Mouse (Mus musculus) forebrain, embryonic 11.5 days (tissue): Measurements from ENCODE around the gene Get4. TPM values are rescaled to one million over a fixed set of nuclear protein-coding genes. Genes with fewer than 3 reads are reported as not detected.
A peak's percentile ranks its signal among the peaks of the same experiment; 100 is the strongest.

Experiments used
- ATAC-seq: fragments of 200-750 bp; cut with Nextera tagmentation; replicated peaks from 2 replicates; pipeline ENCODE4 v1.8.0; 2017; ENCODE audit warnings: moderate TSS enrichment; ENCODE audit not compliant: low FRiP score
- DNase-seq: peaks from one replicate; pipeline ENCODE4 v3.0.0-alpha.2; 2017; ENCODE audit warnings: low spot score
- H3K27ac ChIP-seq: fragments of 300-500 bp; sonication (generic); 2 replicates; pipeline ENCODE4 v1.5.1; 2014; ENCODE audit warnings: low read depth, low read length
- H3K27me3 ChIP-seq: fragments of 300-500 bp; sonication (generic); 2 replicates; pipeline ENCODE4 v1.6.1; 2014; ENCODE audit warnings: mild to moderate bottlenecking, low read length, mixed read lengths; ENCODE audit not compliant: control insufficient read depth, insufficient read depth
- H3K36me3 ChIP-seq: fragments of 300-500 bp; sonication (generic); 2 replicates; pipeline ENCODE4 v1.6.1; 2014; ENCODE audit warnings: mild to moderate bottlenecking, low read length, moderate library complexity, mixed read lengths; ENCODE audit not compliant: control insufficient read depth, insufficient read depth
- H3K4me1 ChIP-seq: fragments of 300-500 bp; sonication (generic); replicated peaks from 2 replicates; pipeline ENCODE4 v1.6.1; 2014; ENCODE audit warnings: low read length, mixed read lengths; ENCODE audit not compliant: control insufficient read depth, insufficient read depth
- H3K4me2 ChIP-seq: fragments of 300-500 bp; sonication (generic); 2 replicates; pipeline ENCODE4 v1.6.1; 2014; ENCODE audit warnings: low read depth, mild to moderate bottlenecking, low read length, moderate library complexity, mixed read lengths; ENCODE audit not compliant: severe bottlenecking
- H3K4me3 ChIP-seq: fragments of 300-500 bp; sonication (generic); 2 replicates; pipeline ENCODE4 v1.5.1; 2014; ENCODE audit warnings: low read depth, low read length
- H3K9ac ChIP-seq: fragments of 300-500 bp; sonication (generic); 2 replicates; pipeline ENCODE4 v1.6.1; 2014; ENCODE audit warnings: low read length
- H3K9me3 ChIP-seq: fragments of 300-500 bp; sonication (generic); 2 replicates; pipeline ENCODE4 v1.6.1; 2016; ENCODE audit warnings: low read length, mixed read lengths; ENCODE audit not compliant: control insufficient read depth
- WGBS: fragments of 180-500 bp; shearing (Covaris S2); extraction: QIAGEN DNeasy Blood & Tissue Kit; methylation state at CpG from one replicate; pipeline ENCODE4 v1.1.7; 2014; 5-methylcytosine and 5-hydroxymethylcytosine counted together
- polyA plus RNA-seq: library from polyadenylated mRNA; unstranded; fragments of >200 nt; fragmentation: Nextera tagmentation; extraction: Ambion mirVana; gene quantifications from 2 replicates; pipeline ENCODE4 v1.2.1, GENCODE M21; 2014

Gene Get4
- polyA plus RNA-seq, 1 experiment from 2014 or later = 148 TPM

- H3K4me1 ChIP-seq = peaks cover 11% of the 10 kb centered on the region
- H3K9me3 ChIP-seq = no peaks in the 10 kb centered on the region
- peak overlapping the region; percentile 91 for H3K4me2 ChIP-seq
- WGBS = 83% methylated on average over 7 of the region's 7 CpGs
- no peak for ATAC-seq
- H3K27ac ChIP-seq = no peak overlapping the region
- peak overlapping the region; percentile 81; the same call in 1 of the 2 replicates for H3K4me3 ChIP-seq
- no peaks in the 10 kb centered on the region for H3K27me3 ChIP-seq
- peak overlapping the region; percentile 63; the same call in 1 of the 2 replicates for H3K9ac ChIP-seq
- H3K36me3 ChIP-seq = peaks cover 5% of the 10 kb centered on the region; the same call in 1 of the 2 replicates
- DNase-seq = no peak
Measured at GRCm38 (mm10) chr5:139251279-139251678, 845 bp upstream of the Get4 start.

GRCm38 (mm10) chr5:139251736-139252080 is 416 bp upstream of the Get4 start:
- WGBS = 1% methylated on average over 8 of the region's 8 CpGs
- peak overlapping the region; percentile 68 for H3K27ac ChIP-seq
- peak overlapping the region; percentile 63 for H3K9ac ChIP-seq
- H3K4me1 ChIP-seq = peaks cover 11% of the 10 kb centered on the region
- no peaks in the 10 kb centered on the region for H3K9me3 ChIP-seq
- no peak for DNase-seq
- H3K4me2 ChIP-seq = peak overlapping the region; percentile 91
- no peak; the same call in 1 of the 2 replicates for ATAC-seq
- H3K27me3 ChIP-seq = no peaks in the 10 kb centered on the region
- peaks cover 5% of the 10 kb centered on the region; the same call in 1 of the 2 replicates for H3K36me3 ChIP-seq
- H3K4me3 ChIP-seq = peak overlapping the region; percentile 81

DNA sequence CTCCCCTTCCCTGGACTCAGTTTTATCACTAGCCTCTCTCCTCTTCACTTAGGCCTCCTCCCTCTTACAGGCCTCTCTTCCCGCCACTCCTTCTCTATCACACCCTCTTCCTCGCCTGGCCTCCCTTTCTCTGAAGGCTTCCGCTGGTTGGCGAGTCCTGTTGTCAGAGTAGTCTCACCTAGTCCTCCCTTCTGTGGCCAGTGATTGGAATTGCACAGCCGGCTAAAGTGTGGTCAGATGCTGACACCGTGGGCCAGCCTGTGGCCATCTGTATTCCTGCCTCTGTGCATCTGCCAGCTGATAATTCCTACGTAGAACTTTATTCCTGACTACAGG is 754 bp downstream of the Get4 start:
- H3K4me2 ChIP-seq = peak overlapping the region; percentile 91
- WGBS = 2% methylated on average over 7 of the region's 7 CpGs
- peaks cover 5% of the 10 kb centered on the region; the same call in 1 of the 2 replicates for H3K36me3 ChIP-seq
- H3K4me1 ChIP-seq = peaks cover 11% of the 10 kb centered on the region
- no peaks in the 10 kb centered on the region for H3K9me3 ChIP-seq
- H3K27ac ChIP-seq = peak overlapping the region; percentile 76; the same call in 1 of the 2 replicates
- peak overlapping the region; percentile 75 for H3K9ac ChIP-seq
- no peaks in the 10 kb centered on the region for H3K27me3 ChIP-seq
- ATAC-seq = peak; percentile 8; the same call in 1 of the 2 replicates
- DNase-seq = no peak
- H3K4me3 ChIP-seq = peak overlapping the region; percentile 81

- no peak for ATAC-seq
- H3K4me3 ChIP-seq = peak overlapping the region; percentile 81
- no peaks in the 10 kb centered on the region for H3K27me3 ChIP-seq
- peak overlapping the region; percentile 75 for H3K9ac ChIP-seq
- H3K4me1 ChIP-seq = peaks cover 11% of the 10 kb centered on the region
- DNase-seq = no peak
- peak overlapping the region; percentile 91 for H3K4me2 ChIP-seq
- H3K36me3 ChIP-seq = peaks cover 4% of the 10 kb centered on the region; the same call in 1 of the 2 replicates
- H3K27ac ChIP-seq = peak overlapping the region; percentile 76; the same call in 1 of the 2 replicates
- 13% methylated on average over 6 of the region's 6 CpGs for WGBS
- no peaks in the 10 kb centered on the region for H3K9me3 ChIP-seq
Measured at GRCm38 (mm10) chr5:139253301-139253741, 1.2 kb downstream of the Get4 start.

DNA sequence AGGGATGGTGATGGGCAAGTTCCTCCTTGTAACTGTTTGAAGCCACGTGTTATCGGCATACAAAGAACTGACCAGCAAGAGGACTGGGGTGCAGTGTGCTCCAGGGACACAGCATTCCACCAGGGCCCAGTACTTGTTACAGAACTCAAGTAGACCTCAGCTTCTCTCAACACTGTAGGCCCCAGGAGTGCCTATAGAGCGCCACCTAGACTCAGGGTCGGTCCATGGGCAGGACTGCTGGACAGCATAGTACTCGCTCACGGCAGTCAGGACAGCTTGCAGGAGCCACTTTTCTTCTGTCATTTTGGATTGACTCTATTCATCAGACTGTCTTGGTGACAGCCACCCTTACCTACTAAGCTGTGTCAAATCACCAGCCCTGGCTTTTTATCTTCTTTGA is 2.8 kb downstream of the Get4 start:
- WGBS = 86% methylated on average over 6 of the region's 6 CpGs
- no peak for DNase-seq
- Histone ChIP-seq H3K9ac (no peak overlapping the region), H3K4me2 (no peak overlapping the region), H3K4me3 (no peak overlapping the region), H3K36me3 (no peaks in the 10 kb centered on the region), H3K4me1 (peaks cover 11% of the 10 kb centered on the region), H3K9me3 (no peaks in the 10 kb centered on the region), H3K27me3 (no peaks in the 10 kb centered on the region), H3K27ac (no peak overlapping the region)
- ATAC-seq = no peak

GRCm38 (mm10) chr5:139255777-139256176 is 3.7 kb downstream of the Get4 start:
- Histone ChIP-seq H3K9me3 (no peaks in the 10 kb centered on the region), H3K4me2 (no peak overlapping the region), H3K4me1 (peaks cover 11% of the 10 kb centered on the region), H3K27ac (no peak overlapping the region), H3K36me3 (no peaks in the 10 kb centered on the region), H3K27me3 (no peaks in the 10 kb centered on the region), H3K9ac (no peak overlapping the region), H3K4me3 (no peak overlapping the region)
- WGBS = 90% methylated on average over 6 of the region's 6 CpGs
- DNase-seq = no peak
- no peak for ATAC-seq

- WGBS = 95% methylated on average over 3 of the region's 3 CpGs
- Histone ChIP-seq H3K4me2 (no peak overlapping the region), H3K9ac (no peak overlapping the region), H3K27ac (no peak overlapping the region), H3K9me3 (no peaks in the 10 kb centered on the region), H3K4me1 (peaks cover 11% of the 10 kb centered on the region), H3K27me3 (no peaks in the 10 kb centered on the region), H3K4me3 (no peak overlapping the region), H3K36me3 (no peaks in the 10 kb centered on the region)
- no peak for ATAC-seq
- DNase-seq = no peak
Measured at GRCm38 (mm10) chr5:139256211-139256765, 4.2 kb downstream of the Get4 start.

DNA sequence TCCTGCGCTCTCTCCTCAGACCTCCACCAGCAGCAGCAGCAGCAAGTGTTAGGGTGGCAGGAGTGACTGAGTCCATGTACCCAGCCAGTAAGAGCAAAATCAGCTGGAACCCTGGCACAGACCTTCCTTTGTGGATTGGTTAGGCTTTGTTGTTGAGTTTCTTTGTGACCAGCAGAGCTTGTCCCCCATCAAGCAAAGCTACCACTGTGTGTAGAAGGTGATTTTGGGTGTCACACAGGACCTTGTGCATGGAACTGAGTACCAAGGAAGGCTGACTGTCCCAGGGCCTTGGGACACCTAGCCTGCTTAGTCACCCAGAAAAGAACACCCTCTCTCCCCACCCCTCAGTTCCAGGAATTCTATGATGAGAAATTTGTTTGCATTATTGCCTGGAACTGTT is 5.1 kb downstream of the Get4 start:
- 100% methylated on average over 1 of the region's 1 CpGs for WGBS
- H3K9ac ChIP-seq = no peak overlapping the region
- H3K36me3 ChIP-seq = no peaks in the 10 kb centered on the region; the same call in 1 of the 2 replicates
- H3K4me2 ChIP-seq = no peak overlapping the region
- H3K4me1 ChIP-seq = peaks cover 8% of the 10 kb centered on the region
- H3K27ac ChIP-seq = no peak overlapping the region
- ATAC-seq (no peak), DNase-seq (no peak)
- H3K9me3 ChIP-seq = no peaks in the 10 kb centered on the region
- no peaks in the 10 kb centered on the region for H3K27me3 ChIP-seq
- no peak overlapping the region for H3K4me3 ChIP-seq

GRCm38 (mm10) chr5:139257818-139258217 is 5.7 kb downstream of the Get4 start:
- no peaks in the 10 kb centered on the region for H3K9me3 ChIP-seq
- no peak for DNase-seq
- H3K9ac ChIP-seq = no peak overlapping the region
- no peak overlapping the region for H3K4me3 ChIP-seq
- 73% methylated on average over 4 of the region's 4 CpGs for WGBS
- peaks cover 5% of the 10 kb centered on the region; the same call in 1 of the 2 replicates for H3K36me3 ChIP-seq
- no peak for ATAC-seq
- no peaks in the 10 kb centered on the region for H3K27me3 ChIP-seq
- H3K4me1 ChIP-seq = peaks cover 8% of the 10 kb centered on the region
- H3K4me2 ChIP-seq = no peak overlapping the region
- H3K27ac ChIP-seq = no peak overlapping the region
